In the genomic region with DNA sequence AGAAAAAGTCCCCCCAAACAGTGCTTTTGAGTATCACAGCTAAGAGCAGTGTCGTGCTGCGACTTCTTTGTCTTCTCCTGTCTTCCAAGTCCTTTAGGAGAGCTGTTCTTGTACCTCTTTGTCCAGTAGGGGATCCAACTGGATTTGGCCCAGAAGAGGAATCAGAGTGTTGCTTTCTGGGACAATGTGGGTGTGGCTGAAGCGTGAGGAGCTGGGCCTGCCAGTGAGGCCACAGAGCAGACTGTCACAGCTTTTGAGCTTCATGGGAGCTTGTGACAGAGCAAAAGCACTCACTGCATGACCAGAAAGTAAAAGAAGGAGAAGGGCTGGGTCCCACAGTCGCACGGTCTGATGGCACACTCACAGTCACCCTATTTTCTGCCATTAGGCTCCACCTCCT, we compare ENCODE assay signal across 17 mouse cellular contexts. TPM values are rescaled to one million over a fixed set of nuclear protein-coding genes. Genes with fewer than 3 reads are reported as not detected.
A peak's percentile ranks its signal among the peaks of the same experiment; 100 is the strongest.
DNase-seq lines count a peak whose midpoint lies in the region; ATAC-seq lines count a peak whose summit lies in the region.
"Had no signal": no experiment of that assay in that cellular context is flagged by ENCODE, and none has a peak within 500 bp of the region (broad histone marks: within the 10 kb centered on the region; RNA-seq: fewer than 3 reads in every experiment).

No protein-coding gene starts in this region.

- no peaks in the 10 kb centered on the region for H3K36me3 ChIP-seq in liver, embryonic 16.5 days (ENCODE audit: control insufficient read depth, insufficient read depth)

- H3K9me3 ChIP-seq in liver, embryonic 16.5 days (replicated peaks; ENCODE audit: control insufficient read depth, low read length): no peaks in the 10 kb centered on the region
- H3K9me3 ChIP-seq: forebrain, embryonic 12.5 days; hindbrain, embryonic 13.5 days had no signal

- WGBS in liver, embryonic 16.5 days (ENCODE audit: insufficient replicate concordance): 68% methylated on average over 5 of the region's 5 CpGs

- peak; percentile 23 to 39 for DNase-seq in heart, adult 18-20 months
- DNase-seq in heart, postnatal 25 days (ENCODE audit: low spot score): no peak
- DNase-seq in heart, postnatal 4 days: peak; percentile 20
- no peak for DNase-seq in left cerebral cortex, postnatal 10 days (ENCODE audit: extremely low spot score in 1 of 2, low spot score in 2 of 2)
- no peak for DNase-seq in left cerebral cortex, adult 9 months (ENCODE audit: low spot score in 2 of 2)
- no peak for DNase-seq in ovary, postnatal 36 days (ENCODE audit: low spot score)
- DNase-seq: cerebellum, adult 8-10 months; kidney, adult 18-20 months; right cerebral cortex, postnatal 14 days; thymus, postnatal 36 days had no signal

- H3K4me1 ChIP-seq in liver, embryonic 16.5 days (ENCODE audit: control insufficient read depth, low read depth, low read length): peaks cover 33% of the 10 kb centered on the region
- H3K4me1 ChIP-seq: forebrain, embryonic 12.5 days; hindbrain, embryonic 13.5 days had no signal

- H3K27me3 ChIP-seq in liver, embryonic 16.5 days (ENCODE audit: control insufficient read depth, insufficient read depth, low read depth, low read length): no peaks in the 10 kb centered on the region

- H3K27ac ChIP-seq in liver, embryonic 16.5 days (ENCODE audit: low read length): peak overlapping the region; percentile 82
- H3K27ac ChIP-seq: forebrain, embryonic 12.5 days; hindbrain, embryonic 13.5 days; layer of hippocampus, adult 2 months; macrophage had no signal

- H3K4me3 ChIP-seq in liver, embryonic 16.5 days (ENCODE audit: low read depth, low read length): no peak overlapping the region
- H3K4me3 ChIP-seq: forebrain, embryonic 12.5 days; hindbrain, embryonic 13.5 days; layer of hippocampus, adult 2 months had no signal

- intact Hi-C loops in heart, postnatal 25 days (cut with DNase I): no loop called here
- intact Hi-C loops in left cerebral cortex, postnatal 10 days (cut with DNase I): no loop called here

- peak; percentile 65 for ATAC-seq in erythroblast, adult 5-6 weeks (replicated peaks; ENCODE audit: low FRiP score, poor library complexity, severe bottlenecking)
- peak; percentile 53 for ATAC-seq in liver, embryonic 16.5 days (ENCODE audit: low read depth)
- ATAC-seq: activated CD4-positive, CD25-positive, alpha-beta regulatory T cell, adult 4 months had no signal

- peak overlapping the region; percentile 59 for H3K4me2 ChIP-seq in liver, embryonic 16.5 days (ENCODE audit: low read depth, low read length)
- H3K4me2 ChIP-seq: forebrain, embryonic 12.5 days; hindbrain, embryonic 13.5 days had no signal

- peak overlapping the region; percentile 56 for H3K9ac ChIP-seq in liver, embryonic 16.5 days (ENCODE audit: low read depth, low read length)
- H3K9ac ChIP-seq: forebrain, embryonic 12.5 days; hindbrain, embryonic 13.5 days had no signal

RNA-seq across cellular contexts. Expression of a gene that starts 7.5 kb away (rescaled TPM):
- 10 to 100 TPM; 22.4 to 26.0 TPM for total RNA-seq in heart, adult 18-20 months (2021)
- 10 to 100 TPM; 16.1 to 17.3 TPM for total RNA-seq in heart, postnatal 25 days (2021)
- 106 and 120 TPM in 2 replicates for total RNA-seq in erythroblast, adult 5-6 weeks (2015; ENCODE audit: low replicate concordance)
- 299 and 366 TPM in 2 replicates for total RNA-seq in erythroblast, adult 5-6 weeks (2017; ENCODE audit: low replicate concordance)
- 10 to 100 TPM; 17.5 to 18.2 TPM for total RNA-seq in heart, postnatal 4 days (2021)
- polyA plus RNA-seq in liver, embryonic 16.5 days (2015; fragmentation: Nextera tagmentation; extraction: Ambion mirVana): 9.2 and 9.6 TPM in 2 replicates
- total RNA-seq in left cerebral cortex, postnatal 10 days (2021): 10 to 100 TPM; 38.8 to 44.4 TPM

RNA-seq across cellular contexts. Expression of a gene that starts 38.4 kb away (rescaled TPM):
- total RNA-seq in heart, adult 18-20 months (2021): 1 to 10 TPM; 6.0 to 6.5 TPM
- 1 to 10 TPM; 5.7 to 5.9 TPM for total RNA-seq in heart, postnatal 25 days (2021)
- total RNA-seq in erythroblast, adult 5-6 weeks (2015; ENCODE audit: low replicate concordance): 1.0 and 1.3 TPM in 2 replicates
- total RNA-seq in erythroblast, adult 5-6 weeks (2017; ENCODE audit: low replicate concordance): 0.51 and 2.6 TPM in 2 replicates
- total RNA-seq in heart, postnatal 4 days (2021): 1 to 10 TPM; 4.3 to 4.6 TPM
- polyA plus RNA-seq in liver, embryonic 16.5 days (2015; fragmentation: Nextera tagmentation; extraction: Ambion mirVana): 1.5 and 2.0 TPM in 2 replicates
- total RNA-seq in left cerebral cortex, postnatal 10 days (2021): 10 to 100 TPM; 13.7 to 14.4 TPM

Comparison
In these comparisons a context has a peak if more than half of its experiments do, and no peak if none do; other contexts are left out.
1. DNase-seq: peak in heart, adult 18-20 months (2 of 2) and heart, postnatal 4 days (single experiment); none in heart, postnatal 25 days (single experiment), left cerebral cortex, postnatal 10 days (0 of 2), left cerebral cortex, adult 9 months (0 of 2) and ovary, postnatal 36 days (single experiment).